Mouse (Mus musculus) embryonic fibroblast, embryonic 13.5 days (primary cell): ENCODE measurements around the gene Cfap20. TPM values are rescaled to one million over a fixed set of nuclear protein-coding genes. Genes with fewer than 3 reads are reported as not detected.

Experiments used
- H3K27ac ChIP-seq: 2 replicates; pipeline ENCODE4 v1.5.1; 2012; ENCODE audit warnings: low read length, control low read depth, inconsistent platforms; ENCODE audit not compliant: insufficient read depth
- H3K4me1 ChIP-seq: 2 replicates; pipeline ENCODE4 v1.6.1; 2011; ENCODE audit warnings: low read length; ENCODE audit not compliant: control insufficient read depth, insufficient read depth
- H3K4me3 ChIP-seq: 2 replicates; pipeline ENCODE4 v1.5.1; 2011; ENCODE audit warnings: mild to moderate bottlenecking, control low read depth, low read length; ENCODE audit not compliant: insufficient read depth
- CTCF ChIP-seq: IDR thresholded peaks from 2 replicates; pipeline ENCODE4 v1.5.1; 2011; ENCODE audit warnings: mild to moderate bottlenecking, control low read depth, low read length, moderate library complexity, borderline replicate concordance; ENCODE audit not compliant: insufficient read depth
- POLR2A ChIP-seq: IDR thresholded peaks from 2 replicates; pipeline ENCODE4 v1.6.1; 2011; ENCODE audit warnings: low read depth, mild to moderate bottlenecking, control low read depth, low read length, moderate library complexity
- polyA plus RNA-seq: library from polyadenylated mRNA; stranded (reverse); fragments of >200 nt; gene quantifications from 2 replicates; pipeline ENCODE4 v1.2.4, GENCODE M21; 2011; ENCODE audit warnings: low read depth; ENCODE audit not compliant: missing spikeins, insufficient read length

Gene Cfap20
- polyA plus RNA-seq, 1 experiment: 68.2 TPM

GRCm38 (mm10) chr8:95424682-95425081 lies 10.0 kb downstream of the Cfap20 start:
- Histone ChIP-seq H3K4me1 (peaks cover 18% of the 10 kb centered on the region), H3K4me3 (no peak overlapping the region), H3K27ac (no peak overlapping the region)
- TF ChIP-seq POLR2A (no peak), CTCF (no peak)

DNA sequence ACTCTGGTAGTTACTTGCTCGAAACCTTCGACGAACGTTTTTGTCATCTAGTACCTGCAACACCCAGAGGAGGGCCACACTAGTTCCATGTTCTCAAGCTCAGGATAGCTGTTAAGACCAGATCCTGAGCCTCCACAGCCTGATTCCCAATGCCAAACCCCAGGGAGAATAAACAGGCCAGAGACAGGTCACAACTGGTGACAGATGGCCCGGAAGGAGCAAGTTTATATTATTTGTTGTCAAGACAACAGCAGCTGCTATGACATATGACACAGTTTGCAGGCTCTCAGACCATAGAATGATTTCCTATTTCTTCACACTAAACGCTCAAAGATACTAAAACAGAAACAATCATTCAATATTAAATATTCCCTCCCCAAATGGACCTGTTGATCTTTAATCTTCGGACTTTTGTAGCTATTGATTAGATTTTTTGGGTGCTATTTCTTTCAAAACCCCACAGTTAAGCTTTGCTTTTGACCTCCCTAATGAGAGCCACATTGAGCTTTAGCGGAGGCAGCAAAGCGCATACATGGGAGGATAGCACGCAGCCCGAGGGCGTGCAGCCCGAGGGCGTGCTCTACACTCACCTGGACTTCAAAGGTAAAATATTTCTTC lies 12.4 kb downstream of the Cfap20 start:
- Histone ChIP-seq H3K4me1 (peaks cover 5% of the 10 kb centered on the region; the same call in 1 of the 2 replicates), H3K27ac (no peak overlapping the region), H3K4me3 (no peak overlapping the region)
- TF ChIP-seq POLR2A (no peak), CTCF (no peak)

- no peak overlapping the region for H3K27ac ChIP-seq
These were observed 23.2 kb downstream of the Cfap20 start for GRCm38 (mm10) chr8:95411309-95411972.

DNA sequence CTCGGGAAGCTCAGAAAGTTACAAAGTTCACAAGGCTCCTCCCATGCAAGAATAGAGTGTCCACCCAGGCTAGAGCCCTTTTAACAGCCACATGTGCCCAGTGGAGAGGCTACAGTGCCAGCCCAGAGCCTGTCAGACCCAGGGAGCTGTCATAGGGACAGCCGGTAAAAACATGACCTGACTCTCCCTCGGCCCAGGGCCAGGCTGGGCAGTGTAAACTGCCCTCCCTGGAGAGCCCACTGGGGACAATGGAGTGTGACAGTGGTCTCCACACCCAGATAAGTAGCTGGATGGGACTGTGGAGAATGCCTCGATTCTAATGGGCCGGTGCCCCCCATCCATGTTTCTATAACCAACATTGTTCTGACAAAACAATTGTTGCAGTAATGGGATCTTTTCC lies 25.2 kb downstream of the Cfap20 start:
- Histone ChIP-seq H3K4me1 (no peaks in the 10 kb centered on the region), H3K27ac (no peak overlapping the region), H3K4me3 (no peak overlapping the region)
- TF ChIP-seq CTCF (no peak), POLR2A (no peak)

More at GRCm38 (mm10) chr8:95411309-95411972, 23.2 kb downstream of the Cfap20 start:
- TF ChIP-seq POLR2A: no peak
- no peak for TF ChIP-seq CTCF
- Histone ChIP-seq H3K4me3 (no peak overlapping the region), H3K4me1 (no peaks in the 10 kb centered on the region)

DNA sequence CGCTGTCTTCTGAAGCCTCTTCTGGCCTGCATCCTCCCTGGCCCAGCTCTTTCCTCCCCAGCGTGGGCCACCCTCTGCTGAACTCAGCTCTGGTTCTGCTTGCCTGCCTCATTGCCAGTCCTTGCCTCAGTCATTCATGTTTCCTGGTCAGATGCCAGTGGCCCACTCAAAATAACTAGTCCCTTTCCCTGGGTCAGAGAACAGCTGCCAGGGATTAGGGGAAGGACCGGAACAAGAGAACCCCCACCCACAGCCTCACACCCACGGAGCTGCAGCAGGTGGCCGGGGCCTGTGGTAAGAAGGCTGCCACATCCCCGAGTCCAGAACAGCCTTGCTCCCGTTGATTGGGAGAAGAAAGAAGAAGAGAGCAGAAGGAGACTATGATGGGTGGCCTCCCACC lies 33.6 kb downstream of the Cfap20 start:
- TF ChIP-seq CTCF (no peak), POLR2A (no peak)

DNA sequence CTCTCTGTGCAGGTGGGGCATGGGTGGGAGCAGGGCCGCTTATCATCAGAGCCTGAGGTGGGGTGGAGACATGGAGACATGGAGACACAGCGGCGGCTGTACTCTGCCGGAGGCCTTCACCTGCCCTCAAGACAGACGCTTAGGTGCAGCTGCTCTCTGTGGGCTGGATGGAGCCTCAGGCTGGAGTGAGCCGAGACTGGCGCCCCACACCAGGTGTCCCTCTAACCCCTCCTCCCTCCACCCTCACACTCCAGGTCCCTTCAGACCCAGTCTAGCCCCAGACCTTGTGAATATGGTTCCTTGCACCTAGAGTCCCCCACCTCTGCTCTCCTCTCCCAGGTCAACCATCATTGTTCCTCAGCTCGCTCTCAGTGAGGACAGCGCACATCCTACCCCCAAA lies 35.5 kb downstream of the Cfap20 start:
- no peak overlapping the region for H3K27ac ChIP-seq
- TF ChIP-seq CTCF: no peak
- TF ChIP-seq POLR2A: no peak
- H3K4me1 ChIP-seq: no peaks in the 10 kb centered on the region
- H3K4me3 ChIP-seq: no peak overlapping the region

More for the DNA sequence above, 33.6 kb downstream of the Cfap20 start:
- Histone ChIP-seq H3K4me1 (no peaks in the 10 kb centered on the region), H3K27ac (no peak overlapping the region), H3K4me3 (no peak overlapping the region)

- H3K4me3 ChIP-seq: no peak overlapping the region
- no peak overlapping the region for H3K27ac ChIP-seq
- no peak for TF ChIP-seq POLR2A
- no peak for TF ChIP-seq CTCF
- H3K4me1 ChIP-seq: no peaks in the 10 kb centered on the region
These were observed 37.5 kb downstream of the Cfap20 start for GRCm38 (mm10) chr8:95397201-95397600.

DNA sequence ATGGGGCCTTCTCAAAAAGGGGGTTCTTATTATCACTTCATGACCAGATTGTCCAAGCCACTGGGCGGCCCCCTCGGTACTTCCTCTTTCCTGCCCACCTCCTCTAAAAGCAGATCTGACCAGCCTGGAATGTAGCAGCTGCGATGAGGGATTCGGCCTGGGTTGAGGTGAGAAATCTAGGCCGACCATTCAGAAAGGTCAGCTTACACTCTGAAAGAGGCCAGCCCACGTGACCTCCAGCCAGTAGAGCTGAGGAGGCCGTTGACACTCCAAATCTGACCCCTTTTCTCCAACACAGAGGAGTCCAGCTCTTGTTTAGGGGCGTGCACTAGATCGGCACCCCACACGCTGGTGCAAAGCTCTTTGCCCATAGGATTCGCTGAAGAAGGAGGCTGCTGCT lies 37.9 kb downstream of the Cfap20 start:
- no peak for TF ChIP-seq CTCF
- no peak for TF ChIP-seq POLR2A
- Histone ChIP-seq H3K27ac (no peak overlapping the region), H3K4me1 (no peaks in the 10 kb centered on the region), H3K4me3 (no peak overlapping the region)

GRCm38 (mm10) chr8:95395186-95395918 lies 39.3 kb downstream of the Cfap20 start:
- no peak for TF ChIP-seq CTCF
- TF ChIP-seq POLR2A: no peak
- Histone ChIP-seq H3K27ac (no peak overlapping the region), H3K4me3 (no peak overlapping the region), H3K4me1 (no peaks in the 10 kb centered on the region)

- H3K4me3 ChIP-seq: no peak overlapping the region
- no peaks in the 10 kb centered on the region for H3K4me1 ChIP-seq
- H3K27ac ChIP-seq: no peak overlapping the region
- TF ChIP-seq POLR2A: no peak
- no peak for TF ChIP-seq CTCF
These were observed 42.1 kb downstream of the Cfap20 start for GRCm38 (mm10) chr8:95392604-95393003.
